20 mouse cellular contexts compared by ENCODE assay signal in the genomic region with DNA sequence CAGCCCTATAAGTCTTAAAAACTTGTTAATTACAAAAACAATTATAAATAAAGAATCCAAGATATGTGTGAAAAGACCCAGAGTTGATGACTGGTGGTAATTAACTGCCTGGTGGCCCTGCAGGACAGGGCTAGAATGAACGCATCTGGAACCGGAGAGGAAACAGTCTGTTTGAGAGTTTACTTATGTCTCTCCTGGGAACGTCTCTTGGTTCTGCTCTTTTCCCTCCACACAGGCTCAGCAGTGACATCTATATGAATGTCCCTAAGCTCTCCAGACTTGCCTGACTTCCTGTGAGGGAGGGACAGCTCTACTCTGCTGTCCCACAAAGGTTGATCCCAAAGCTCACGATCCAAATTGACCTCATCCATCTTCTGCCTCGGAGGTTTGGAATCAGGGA. TPM values are rescaled to one million over a fixed set of nuclear protein-coding genes. Genes with fewer than 3 reads are reported as not detected.
"Had no signal": no experiment of that assay in that cellular context is flagged by ENCODE, and none has a peak within 500 bp of the region (broad histone marks: within the 10 kb centered on the region; RNA-seq: fewer than 3 reads in every experiment).

No protein-coding gene starts in this region.

- H3K36me3 ChIP-seq: liver, embryonic 13.5 days; midbrain, embryonic 10.5 days; midbrain, embryonic 13.5 days; neural tube, embryonic 13.5 days had no signal

- H3K4me1 ChIP-seq: liver, embryonic 13.5 days; midbrain, embryonic 10.5 days; midbrain, embryonic 13.5 days; neural tube, embryonic 13.5 days had no signal

- H3K27me3 ChIP-seq: liver, embryonic 13.5 days; midbrain, embryonic 13.5 days; neural tube, embryonic 13.5 days had no signal

- H3K4me2 ChIP-seq: liver, embryonic 13.5 days; midbrain, embryonic 13.5 days; neural tube, embryonic 13.5 days had no signal

- H3K9me3 ChIP-seq: liver, embryonic 13.5 days; midbrain, embryonic 10.5 days; midbrain, embryonic 13.5 days; neural tube, embryonic 13.5 days had no signal

- DNase-seq: kidney, postnatal 25 days; layer of hippocampus, postnatal 36 days; liver, embryonic 13.5 days; lung, adult 2 months; lung, postnatal 10 days; retina, postnatal 1 day; right cerebral cortex, postnatal 25 days; spleen, adult 18-20 months; thymus, postnatal 25 days had no signal

- ATAC-seq: hindbrain, embryonic 16.5 days; intestine, embryonic 16.5 days; midbrain, embryonic 13.5 days; midbrain, embryonic 16.5 days had no signal

- H3K27ac ChIP-seq: left cerebral cortex, adult 2 months; liver, embryonic 13.5 days; macrophage; midbrain, embryonic 10.5 days; midbrain, embryonic 13.5 days; neural tube, embryonic 13.5 days had no signal

- H3K4me3 ChIP-seq: left cerebral cortex, adult 2 months; liver, embryonic 13.5 days; midbrain, embryonic 10.5 days; midbrain, embryonic 13.5 days; myocyte; neural tube, embryonic 13.5 days had no signal

- H3K9ac ChIP-seq: liver, embryonic 13.5 days; midbrain, embryonic 13.5 days; neural tube, embryonic 13.5 days had no signal

RNA-seq across cellular contexts. Expression of a gene that starts 22.6 kb away (rescaled TPM):
- polyA plus RNA-seq: liver, adult 2 months; liver, embryonic 13.5 days; liver, embryonic 16.5 days had no signal
